Mouse (Mus musculus) megakaryocyte, embryonic 14.5 days (primary cell): ENCODE results near the gene Wdr27.

ENCODE experiments used
- FLI1 ChIP-seq: IDR thresholded peaks from 2 replicates; pipeline ENCODE4 v1.6.1; 2012; ENCODE audit warnings: low read length, inconsistent platforms, mixed read lengths
- GATA1 ChIP-seq: IDR thresholded peaks from 3 replicates; pipeline ENCODE4 v1.6.1; 2012; ENCODE audit warnings: mixed read lengths, low read length, inconsistent platforms, borderline replicate concordance

GRCm38 (mm10) chr17:14826715-14827295 lies 116.2 kb downstream of the Wdr27 start:
- TF ChIP-seq GATA1 (no peak), FLI1 (no peak)
